Mouse (Mus musculus) C2C12 (cell line): ENCODE measurements around the gene Gbx2.

ENCODE experiments used
- CEBPB ChIP-seq: IDR thresholded peaks from one replicate; pipeline ENCODE4 v1.6.1; 2011; ENCODE audit warnings: low read depth, mild to moderate bottlenecking, control low read depth, moderate library complexity
- CTCF ChIP-seq: IDR thresholded peaks from one replicate; pipeline ENCODE4 v1.5.1; 2011; ENCODE audit not compliant: control insufficient read depth, insufficient read depth, insufficient read length
- FOSL1 ChIP-seq: IDR thresholded peaks from one replicate; pipeline ENCODE4 v1.8.0; 2011; ENCODE audit warnings: mild to moderate bottlenecking, low read length; ENCODE audit not compliant: poor library complexity, insufficient read depth, severe bottlenecking
- MAX ChIP-seq: IDR thresholded peaks from one replicate; pipeline ENCODE4 v1.6.1; 2011; ENCODE audit warnings: mild to moderate bottlenecking, control low read depth
- MYOD1 ChIP-seq: IDR thresholded peaks from one replicate; pipeline ENCODE4 v1.6.1; 2011; ENCODE audit warnings: low read depth; ENCODE audit not compliant: control insufficient read depth, insufficient read length
- MYOG ChIP-seq: IDR thresholded peaks from one replicate; pipeline ENCODE4 v1.6.1; 2011; ENCODE audit not compliant: control insufficient read depth, insufficient read length; ENCODE audit errors: extremely low read depth
- USF1 ChIP-seq: IDR thresholded peaks from one replicate; pipeline ENCODE4 v1.6.1; 2011; ENCODE audit warnings: low read depth, mild to moderate bottlenecking, control low read depth, moderate library complexity

GRCm38 (mm10) chr1:89880193-89880592, 50.8 kb downstream of the Gbx2 start:
- TF ChIP-seq MAX (no peak), CTCF (no peak), USF1 (no peak), MYOD1 (no peak), CEBPB (no peak), MYOG (no peak), FOSL1 (no peak)
